Mouse (Mus musculus) heart, adult 2 months (tissue): ENCODE data around the gene Ugt1a5.

Source experiments
- CTCF ChIP-seq: fragments of 200-600 bp; IDR thresholded peaks from 2 replicates; pipeline ENCODE4 v1.8.1; 2022; ENCODE audit warnings: antibody characterized with exemption, mild to moderate bottlenecking, moderate library complexity
- EP300 ChIP-seq: fragments of 200-500 bp; IDR thresholded peaks from 2 replicates; pipeline ENCODE4 v1.6.1; 2011; ENCODE audit warnings: low read depth, low read length, control low read depth; ENCODE audit not compliant: insufficient read depth

GRCm38 (mm10) chr1:88199996-88200395 lies 34.2 kb downstream of the Ugt1a5 start:
- TF ChIP-seq EP300 (no peak), CTCF (no peak)
